Mouse (Mus musculus) liver, embryonic 14.5 days (tissue): ENCODE results near the gene Fam181a. TPM values are rescaled to one million over a fixed set of nuclear protein-coding genes. Genes with fewer than 3 reads are reported as not detected.

Experiments used
- ATAC-seq: fragments of 200-750 bp; cut with Nextera tagmentation; 2 replicates; pipeline ENCODE4 v1.8.0; 2017; ENCODE audit warnings: moderate number of reproducible peaks, mild to moderate bottlenecking, moderate library complexity; ENCODE audit not compliant: insufficient read depth
- DNase-seq, 3 experiments: peaks; one replicate each; pipeline ENCODE4 v3.0.0-alpha.2; 2012 to 2013; ENCODE audit warnings: low read depth in 3 of 3, low spot score in 3 of 3
- H3K27ac ChIP-seq: fragments of 300-500 bp; sonication (generic); 2 replicates; pipeline ENCODE4 v1.5.1; 2014; ENCODE audit warnings: moderate library complexity, mild to moderate bottlenecking, control low read depth, inconsistent platforms
- H3K27me3 ChIP-seq: fragments of 300-500 bp; sonication (generic); 2 replicates; pipeline ENCODE4 v1.6.1; 2014; ENCODE audit warnings: mild to moderate bottlenecking, low read length, moderate library complexity; ENCODE audit not compliant: control insufficient read depth, insufficient read depth
- H3K36me3 ChIP-seq: fragments of 300-500 bp; sonication (generic); replicated peaks from 2 replicates; pipeline ENCODE4 v1.6.1; 2014; ENCODE audit warnings: low read depth; ENCODE audit not compliant: control insufficient read depth, insufficient read depth
- H3K4me1 ChIP-seq, 2 experiments: fragments of 200-500 bp in 1 of 2; fragments of 300-500 bp in 1 of 2; sonication (generic) in 1 of 2; replicated peaks; 2 replicates each; pipeline ENCODE4 v1.6.1; 2012 to 2014; ENCODE audit warnings: antibody characterized with exemption in 1 of 2, inconsistent platforms in 1 of 2, low read length in 1 of 2; ENCODE audit not compliant: control insufficient read depth in 2 of 2, insufficient read depth in 2 of 2
- H3K4me2 ChIP-seq: fragments of 300-500 bp; sonication (generic); 2 replicates; pipeline ENCODE4 v1.6.1; 2014; ENCODE audit warnings: low read depth, mild to moderate bottlenecking, control low read depth, moderate library complexity
- H3K4me3 ChIP-seq, 2 experiments: fragments of 200-500 bp in 1 of 2; fragments of 300-500 bp in 1 of 2; sonication (generic) in 1 of 2; 2 replicates each; pipeline ENCODE4 v1.5.1; 2012 to 2014; ENCODE audit warnings: low read depth in 2 of 2, low read length in 2 of 2, mild to moderate bottlenecking in 2 of 2, control low read depth in 1 of 2, inconsistent platforms in 1 of 2, moderate library complexity in 1 of 2; ENCODE audit not compliant: insufficient read depth in 1 of 2
- H3K9ac ChIP-seq: fragments of 300-500 bp; sonication (generic); replicated peaks from 2 replicates; pipeline ENCODE4 v1.6.1; 2014; ENCODE audit warnings: mild to moderate bottlenecking, control low read depth, moderate library complexity
- H3K9me3 ChIP-seq: fragments of 300-500 bp; sonication (generic); 2 replicates; pipeline ENCODE4 v1.6.1; 2016; ENCODE audit warnings: low read length, mixed read lengths; ENCODE audit not compliant: control insufficient read depth
- CTCF ChIP-seq: IDR thresholded peaks from 2 replicates; pipeline ENCODE4 v1.5.1; 2016; ENCODE audit warnings: antibody characterized with exemption, low read depth, control low read depth
- EP300 ChIP-seq: IDR thresholded peaks from 2 replicates; pipeline ENCODE4 v1.6.1; 2016; ENCODE audit warnings: antibody characterized with exemption, low read depth
- WGBS: fragments of 180-500 bp; shearing (Covaris S2); extraction: QIAGEN DNeasy Blood & Tissue Kit; methylation state at CpG from one replicate; pipeline ENCODE4 v1.1.7; 2014; ENCODE audit not compliant: insufficient replicate concordance; 5-methylcytosine and 5-hydroxymethylcytosine counted together
- polyA plus RNA-seq, 2 experiments: library from polyadenylated mRNA; depleted of rRNA in 1 of 2; stranded (reverse) in 1 of 2; unstranded in 1 of 2; fragments of >200 nt; fragmentation: Nextera tagmentation in 1 of 2; extraction: Ambion mirVana in 1 of 2; gene quantifications; 2 replicates each; pipeline versions ENCODE4 v1.2.1 to v1.2.3; 2012 to 2014

The Fam181a gene
- polyA plus RNA-seq, 2 experiments, result not detected

DNA sequence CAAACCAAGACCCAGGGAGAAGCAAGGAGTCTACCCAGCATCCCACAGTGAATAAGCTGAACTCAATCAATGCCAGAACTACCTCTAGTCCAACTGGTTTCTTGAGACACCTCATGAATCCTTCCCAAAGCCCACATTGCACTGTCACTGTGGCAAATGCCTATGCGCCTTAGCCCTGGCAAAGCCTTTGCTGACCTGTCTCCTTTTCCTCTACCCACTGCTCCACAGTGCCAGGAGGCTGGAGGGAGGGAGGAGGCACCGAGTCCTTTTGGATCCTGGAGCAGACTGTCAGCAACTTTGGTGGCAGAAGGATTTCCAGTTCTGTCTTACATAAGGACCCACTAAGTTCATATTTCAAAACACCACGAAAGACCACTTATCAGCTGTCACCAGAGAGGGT is 27.4 kb upstream of the Fam181a start:
- Histone ChIP-seq H3K27ac (no peak overlapping the region), H3K9ac (no peak overlapping the region), H3K4me3 (no peak overlapping the region), H3K9me3 (no peaks in the 10 kb centered on the region), H3K36me3 (no peaks in the 10 kb centered on the region), H3K27me3 (no peaks in the 10 kb centered on the region), H3K4me2 (no peak overlapping the region), H3K4me1 (peaks cover 0 to 5% of the 10 kb centered on the region in 2 experiments; a peak in 1 of 4 replicates)
- no peak for DNase-seq
- ATAC-seq, result no peak
- WGBS, result 61% methylated on average over 3 of the region's 3 CpGs
- TF ChIP-seq EP300 (no peak), CTCF (no peak)

DNA sequence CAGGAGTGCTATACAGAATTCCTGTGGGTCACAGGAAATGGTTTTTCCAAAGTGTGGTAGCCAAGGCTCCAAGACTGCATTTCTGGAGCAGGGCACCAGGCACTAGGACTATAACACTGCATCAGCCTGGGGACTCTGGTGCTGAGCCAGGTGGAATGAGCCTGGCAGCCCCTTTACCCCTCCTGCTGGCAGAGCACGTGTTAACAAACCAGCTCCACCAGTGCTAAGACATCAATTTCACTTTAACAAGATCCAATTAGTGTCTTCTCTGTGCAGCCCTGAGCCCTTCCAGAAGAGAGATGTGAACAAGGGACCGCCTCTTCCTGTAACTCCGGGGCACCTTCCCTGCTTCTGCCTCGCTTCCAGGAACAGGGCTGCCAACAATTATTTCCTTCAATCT is 23.5 kb upstream of the Fam181a start:
- H3K9ac ChIP-seq, result no peak overlapping the region
- 47% methylated on average over 4 of the region's 4 CpGs for WGBS
- no peaks in the 10 kb centered on the region for H3K36me3 ChIP-seq
- no peaks in the 10 kb centered on the region for H3K9me3 ChIP-seq
- 0 out of 4 replicates have a peak, but pooled peaks cover 0 to 5% of the 10 kb centered on the region in 2 experiments for H3K4me1 ChIP-seq
- no peaks in the 10 kb centered on the region for H3K27me3 ChIP-seq
- H3K27ac ChIP-seq, result no peak overlapping the region
- no peak for TF ChIP-seq EP300
- TF ChIP-seq CTCF, result no peak
- no peak for DNase-seq
- no peak for ATAC-seq
- H3K4me2 ChIP-seq, result no peak overlapping the region
- no peak overlapping the region for H3K4me3 ChIP-seq

DNA sequence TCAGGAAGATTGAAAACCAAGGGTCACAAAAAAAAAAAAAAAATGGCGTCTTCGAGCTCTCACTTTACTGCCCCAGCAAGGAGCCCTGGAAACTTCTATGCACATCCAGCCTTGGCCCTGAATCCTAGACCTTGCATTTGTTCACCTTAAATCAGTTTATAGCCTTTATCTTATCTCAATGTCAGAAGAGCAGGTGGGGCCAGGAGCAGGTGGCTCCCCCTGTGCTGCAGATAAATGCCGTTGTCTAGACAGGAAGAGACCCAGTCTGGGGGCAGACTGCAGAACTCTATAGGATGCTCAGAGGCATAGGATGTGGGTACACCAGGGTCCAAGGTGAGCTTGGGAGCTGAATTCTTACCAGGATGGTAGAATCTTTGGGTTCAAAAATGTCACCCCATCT is 18.4 kb upstream of the Fam181a start:
- Histone ChIP-seq H3K36me3 (no peaks in the 10 kb centered on the region), H3K9me3 (no peaks in the 10 kb centered on the region), H3K4me1 (no peaks in the 10 kb centered on the region), H3K4me2 (no peak overlapping the region), H3K27me3 (no peaks in the 10 kb centered on the region), H3K9ac (no peak overlapping the region), H3K4me3 (no peak overlapping the region), H3K27ac (no peak overlapping the region)
- no peak for TF ChIP-seq CTCF
- TF ChIP-seq EP300, result no peak
- DNase-seq (no peak), ATAC-seq (no peak)
- 53% methylated on average over 3 of the region's 3 CpGs for WGBS

DNA sequence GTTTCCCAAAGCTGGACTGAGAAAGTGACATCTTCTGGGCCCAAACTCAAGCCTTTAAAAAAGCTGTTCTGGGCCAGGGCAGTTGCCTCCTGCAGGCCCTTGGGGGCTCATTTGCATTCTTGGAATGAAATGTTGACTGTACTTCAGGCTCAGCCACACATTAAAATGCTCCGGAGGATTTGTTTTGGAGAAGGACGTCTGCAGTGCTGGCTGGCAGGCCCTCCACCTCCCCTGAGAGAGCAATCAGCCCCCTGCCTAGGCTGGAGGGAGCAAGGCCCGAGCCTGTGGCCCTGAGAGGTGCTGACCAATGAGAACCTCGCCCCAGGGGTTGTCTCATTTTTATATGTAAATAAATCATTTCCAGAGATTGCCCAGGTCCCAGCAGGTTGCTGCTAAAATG is 14.5 kb upstream of the Fam181a start:
- Histone ChIP-seq H3K4me3 (no peak overlapping the region), H3K36me3 (no peaks in the 10 kb centered on the region), H3K4me2 (no peak overlapping the region), H3K9ac (no peak overlapping the region), H3K9me3 (no peaks in the 10 kb centered on the region), H3K27me3 (no peaks in the 10 kb centered on the region), H3K27ac (no peak overlapping the region), H3K4me1 (no peaks in the 10 kb centered on the region)
- TF ChIP-seq EP300 (no peak), CTCF (no peak)
- 26% methylated on average over 4 of the region's 4 CpGs for WGBS
- ATAC-seq, result no peak
- no peak for DNase-seq

DNA sequence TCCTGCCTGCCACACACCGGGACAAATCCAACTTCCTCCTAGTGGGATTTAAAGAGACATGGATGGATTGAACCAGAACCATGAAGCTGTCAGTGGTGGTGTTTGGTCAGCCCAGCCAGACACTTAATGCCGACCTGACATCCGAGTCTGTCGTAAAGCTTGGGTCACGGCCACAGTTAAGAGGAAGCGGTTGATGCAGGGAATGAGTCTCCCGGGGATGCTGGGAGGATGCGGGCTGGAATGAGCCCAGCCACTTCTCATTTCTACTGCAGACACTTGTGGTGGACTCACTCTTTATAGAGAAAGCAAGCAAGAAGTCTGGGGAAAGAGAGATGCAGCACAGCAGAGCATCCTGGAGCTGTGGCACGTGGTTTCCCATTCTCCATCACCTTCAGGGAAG is 10.3 kb upstream of the Fam181a start:
- no peak for ATAC-seq
- Histone ChIP-seq H3K27me3 (no peaks in the 10 kb centered on the region), H3K4me2 (no peak overlapping the region), H3K9ac (no peak overlapping the region), H3K36me3 (no peaks in the 10 kb centered on the region), H3K4me3 (no peak overlapping the region), H3K4me1 (no peaks in the 10 kb centered on the region), H3K9me3 (no peaks in the 10 kb centered on the region), H3K27ac (no peak overlapping the region)
- DNase-seq, result no peak
- WGBS, result 44% methylated on average over 9 of the region's 9 CpGs
- TF ChIP-seq EP300, result no peak

DNA sequence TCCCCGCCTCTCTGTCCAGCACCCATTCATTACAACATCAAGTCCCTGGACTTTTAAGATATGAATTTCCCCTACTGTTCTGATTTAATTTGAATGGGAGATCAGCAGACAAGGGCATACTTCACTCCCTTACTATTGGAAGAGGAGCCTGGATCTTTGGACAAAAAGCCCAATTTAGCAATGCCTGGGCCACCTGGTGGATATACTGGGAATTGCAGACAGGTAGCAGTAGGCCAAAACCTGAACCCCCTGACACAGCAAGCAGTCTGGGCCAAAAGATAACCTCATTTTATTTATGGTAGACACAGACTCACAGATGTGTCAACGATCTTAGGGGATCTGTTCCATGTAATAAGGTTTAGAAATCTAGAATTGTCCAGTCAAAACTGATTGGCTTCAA is 9.1 kb upstream of the Fam181a start:
- no peak overlapping the region for H3K4me3 ChIP-seq
- TF ChIP-seq CTCF (peak; percentile 81), EP300 (no peak)
- no peaks in the 10 kb centered on the region for H3K9me3 ChIP-seq
- no peak overlapping the region for H3K9ac ChIP-seq
- H3K36me3 ChIP-seq, result no peaks in the 10 kb centered on the region
- H3K27ac ChIP-seq, result no peak overlapping the region
- H3K4me2 ChIP-seq, result no peak overlapping the region
- no peaks in the 10 kb centered on the region for H3K27me3 ChIP-seq
- H3K4me1 ChIP-seq, result no peaks in the 10 kb centered on the region
- ATAC-seq (no peak), DNase-seq (peak in 1 of 3 experiments; percentile 7)
- WGBS, result 30% methylated on average over 2 of the region's 2 CpGs
